Mouse (Mus musculus) kidney, postnatal 0 days (tissue): ENCODE data around the gene Spz1. TPM values are rescaled to one million over a fixed set of nuclear protein-coding genes. Genes with fewer than 3 reads are reported as not detected.

Experiments used
- ATAC-seq: fragments of 200-750 bp; cut with Nextera tagmentation; replicated peaks from 2 replicates; pipeline ENCODE4 v1.8.0; 2017; ENCODE audit warnings: low read depth, moderate number of reproducible peaks, moderate TSS enrichment, moderate library complexity; ENCODE audit not compliant: low FRiP score
- DNase-seq: peaks from one replicate; pipeline ENCODE4 v3.0.0-alpha.2; 2016; ENCODE audit warnings: low spot score
- H3K27ac ChIP-seq: fragments of 300-500 bp; sonication (generic); 2 replicates; pipeline ENCODE4 v1.5.1; 2014; ENCODE audit warnings: mild to moderate bottlenecking
- H3K27me3 ChIP-seq: fragments of 300-500 bp; sonication (generic); 2 replicates; pipeline ENCODE4 v1.6.1; 2014; ENCODE audit warnings: low read length, mixed read lengths; ENCODE audit not compliant: insufficient read depth
- H3K36me3 ChIP-seq: fragments of 300-500 bp; sonication (generic); 2 replicates; pipeline ENCODE4 v1.6.1; 2014; ENCODE audit warnings: low read length, mixed read lengths; ENCODE audit not compliant: insufficient read depth
- H3K4me1 ChIP-seq: fragments of 300-500 bp; sonication (generic); replicated peaks from 2 replicates; pipeline ENCODE4 v1.6.1; 2014; ENCODE audit warnings: antibody characterized with exemption, low read length, mixed read lengths; ENCODE audit not compliant: insufficient read depth
- H3K4me2 ChIP-seq: fragments of 300-500 bp; sonication (generic); 2 replicates; pipeline ENCODE4 v1.6.1; 2014; ENCODE audit warnings: mild to moderate bottlenecking, low read length, moderate library complexity, mixed read lengths
- H3K4me3 ChIP-seq: fragments of 300-500 bp; sonication (generic); replicated peaks from 2 replicates; pipeline ENCODE4 v1.5.1; 2014; ENCODE audit warnings: low read depth, low read length
- H3K9ac ChIP-seq: fragments of 300-500 bp; sonication (generic); 2 replicates; pipeline ENCODE4 v1.6.1; 2014; ENCODE audit warnings: low read depth, low read length
- H3K9me3 ChIP-seq: fragments of 300-500 bp; sonication (generic); replicated peaks from 2 replicates; pipeline ENCODE4 v1.6.1; 2016; ENCODE audit warnings: low read length, inconsistent platforms, mixed read lengths
- CTCF ChIP-seq: IDR thresholded peaks from 2 replicates; pipeline ENCODE4 v1.5.1; 2016; ENCODE audit warnings: antibody characterized with exemption, low read depth, mild to moderate bottlenecking, moderate library complexity
- WGBS: fragments of 180-500 bp; shearing (Covaris S2); extraction: QIAGEN DNeasy Blood & Tissue Kit; methylation state at CpG from one replicate; pipeline ENCODE4 v1.1.7; 2014; 5-methylcytosine and 5-hydroxymethylcytosine counted together
- polyA plus RNA-seq: library from polyadenylated mRNA; unstranded; fragments of >200 nt; fragmentation: Nextera tagmentation; extraction: Ambion mirVana; gene quantifications from 2 replicates; pipeline ENCODE4 v1.2.1, GENCODE M21; 2015

Gene Spz1
- polyA plus RNA-seq, 1 experiment from 2014 or later: not detected

DNA sequence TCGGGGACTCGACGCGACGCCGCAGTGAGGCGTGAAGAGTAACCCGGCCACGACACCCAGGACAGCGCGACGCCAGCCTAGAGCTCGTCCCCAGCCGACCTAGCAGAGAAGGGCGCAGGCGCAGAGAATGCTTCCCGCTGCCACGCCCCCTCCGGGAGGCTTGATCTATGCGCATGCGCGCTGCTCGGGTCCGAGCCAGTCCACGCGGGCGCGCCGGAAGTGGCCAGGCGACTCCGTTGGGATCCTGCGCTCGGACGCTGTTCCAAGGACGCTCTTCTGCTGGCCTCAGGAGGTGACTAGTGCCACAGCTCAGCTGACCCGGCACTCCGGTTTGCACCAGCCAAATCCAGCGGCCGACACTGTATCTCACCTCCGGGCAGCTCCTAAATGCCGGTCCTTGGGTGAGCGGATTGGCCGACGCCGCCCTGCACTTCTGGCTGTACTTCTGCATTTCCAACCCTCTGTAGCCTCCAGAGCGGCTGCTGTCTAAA lies 45.2 kb downstream of the Spz1 start, which contains the start of gene Zfyve16:
Zfyve16 (minus strand) TSS at position 148 of the 491 bp plus-strand sequence.
- TF ChIP-seq CTCF: no peak
- Histone ChIP-seq H3K9me3 (no peaks in the 10 kb centered on the region), H3K27me3 (no peaks in the 10 kb centered on the region), H3K4me1 (no peaks in the 10 kb centered on the region), H3K4me3 (peak within 1 kb of the TSS; percentile 75), H3K36me3 (no peaks in the 10 kb centered on the region), H3K4me2 (peak within 1 kb of the TSS; percentile 76), H3K9ac (peak within 1 kb of the TSS; percentile 83), H3K27ac (peak within 1 kb of the TSS; percentile 97)
- ATAC-seq (peak; percentile 99), DNase-seq (peak; percentile 98)
- under 1% methylated on average over 44 of the region's 46 CpGs for WGBS

- peak overlapping the region; percentile 83 for H3K9ac ChIP-seq
- no peaks in the 10 kb centered on the region for H3K27me3 ChIP-seq
- peak overlapping the region; percentile 75 for H3K4me3 ChIP-seq
- no peaks in the 10 kb centered on the region for H3K36me3 ChIP-seq
- H3K4me1 ChIP-seq: no peaks in the 10 kb centered on the region
- 3% methylated on average over 27 of the region's 47 CpGs for WGBS
- peak overlapping the region; percentile 97 for H3K27ac ChIP-seq
- no peak for TF ChIP-seq CTCF
- peak; percentile 62 for DNase-seq
- ATAC-seq: no peak
- peak overlapping the region; percentile 76 for H3K4me2 ChIP-seq
- no peaks in the 10 kb centered on the region for H3K9me3 ChIP-seq
Observed at GRCm38 (mm10) chr13:92529828-92530720, 45.9 kb downstream of the Spz1 start.

Other genes starting within 250 kb of the Spz1 start
- gene Dhfr, start 221.4 kb downstream of the Spz1 start, polyA plus RNA-seq: 16.5 and 17.9 TPM in 2 replicates
- 22.3 and 23.5 TPM in 2 replicates for gene Msh3, start 221.2 kb downstream of the Spz1 start, polyA plus RNA-seq
- 0.28 and 0.39 TPM in 2 replicates for gene Ankrd34b, start 150.3 kb downstream of the Spz1 start, polyA plus RNA-seq
- 0.22 and 0.34 TPM in 2 replicates for gene Fam151b, start 92.2 kb downstream of the Spz1 start, polyA plus RNA-seq
- gene Zfyve16, start 45.3 kb downstream of the Spz1 start, polyA plus RNA-seq: 9.2 and 10.1 TPM in 2 replicates
- gene Serinc5, start 34.9 kb upstream of the Spz1 start, polyA plus RNA-seq: 14.3 and 14.8 TPM in 2 replicates
- 1.3 and 2.0 TPM in 2 replicates for gene Thbs4, start 218.6 kb upstream of the Spz1 start, polyA plus RNA-seq